Mouse (Mus musculus) stomach, postnatal 0 days (tissue): ENCODE data around the gene Drp2.

Experiments used
- CTCF ChIP-seq: IDR thresholded peaks from 2 replicates; pipeline ENCODE4 v1.5.1; 2016; ENCODE audit warnings: antibody characterized with exemption, low read depth, mild to moderate bottlenecking, moderate library complexity
- EP300 ChIP-seq: optimal IDR thresholded peaks from 2 replicates; pipeline ENCODE3; 2016; ENCODE audit warnings: antibody characterized with exemption

- TF ChIP-seq CTCF = no peak
- TF ChIP-seq EP300 = no peak
Observed at GRCm38 (mm10) chrX:134359336-134359735, 45.0 kb upstream of the Drp2 start.
